Mouse (Mus musculus): Measurements from ENCODE around the gene Erlec1. TPM values are rescaled to one million over a fixed set of nuclear protein-coding genes. Genes with fewer than 3 reads are reported as not detected.

Gene Erlec1
- polyA plus RNA-seq, 1 experiment from 2014 or later = 12.6 TPM

- Histone ChIP-seq H3K36me3 (ENCODE audit: control insufficient read depth, insufficient read depth, low read length) (no peaks in the 10 kb centered on the region), H3K9me3 (replicated peaks; ENCODE audit: control insufficient read depth, low read length) (no peaks in the 10 kb centered on the region), H3K27ac (ENCODE audit: low read depth, low read length) (no peak overlapping the region), H3K4me3 (ENCODE audit: low read depth, low read length) (no peak overlapping the region), H3K27me3 (ENCODE audit: control insufficient read depth, insufficient read depth, low read length) (no peaks in the 10 kb centered on the region), H3K9ac (ENCODE audit: low read depth, low read length) (no peak overlapping the region), H3K4me2 (no peak overlapping the region), H3K4me1 (ENCODE audit: control insufficient read depth, insufficient read depth, low read length) (no peaks in the 10 kb centered on the region)
- ATAC-seq (replicated peaks; ENCODE audit: insufficient number of reproducible peaks, low FRiP score, low TSS enrichment) = no peak
Measured at GRCm38 (mm10) chr11:30899312-30899711, 54.8 kb downstream of the Erlec1 start.

GRCm38 (mm10) chr11:30896201-30896600 lies 57.9 kb downstream of the Erlec1 start:
- WGBS (ENCODE audit: insufficient replicate concordance) = 83% methylated on average over 1 of the region's 1 CpGs
- Histone ChIP-seq H3K36me3 (ENCODE audit: control insufficient read depth, insufficient read depth, low read length) (no peaks in the 10 kb centered on the region), H3K9me3 (replicated peaks; ENCODE audit: control insufficient read depth, low read length) (no peaks in the 10 kb centered on the region), H3K4me2 (no peak overlapping the region), H3K9ac (ENCODE audit: low read depth, low read length) (no peak overlapping the region), H3K4me1 (ENCODE audit: control insufficient read depth, insufficient read depth, low read length) (no peaks in the 10 kb centered on the region), H3K4me3 (ENCODE audit: low read depth, low read length) (no peak overlapping the region), H3K27ac (ENCODE audit: low read depth, low read length) (no peak overlapping the region), H3K27me3 (ENCODE audit: control insufficient read depth, insufficient read depth, low read length) (no peaks in the 10 kb centered on the region)
- ATAC-seq (replicated peaks; ENCODE audit: insufficient number of reproducible peaks, low FRiP score, low TSS enrichment) = no peak

- Histone ChIP-seq H3K4me3 (ENCODE audit: low read depth, low read length) (no peak overlapping the region), H3K9me3 (replicated peaks; ENCODE audit: control insufficient read depth, low read length) (no peaks in the 10 kb centered on the region), H3K27ac (ENCODE audit: low read depth, low read length) (no peak overlapping the region), H3K36me3 (ENCODE audit: control insufficient read depth, insufficient read depth, low read length) (no peaks in the 10 kb centered on the region), H3K9ac (ENCODE audit: low read depth, low read length) (no peak overlapping the region), H3K4me2 (no peak overlapping the region), H3K27me3 (ENCODE audit: control insufficient read depth, insufficient read depth, low read length) (no peaks in the 10 kb centered on the region), H3K4me1 (ENCODE audit: control insufficient read depth, insufficient read depth, low read length) (no peaks in the 10 kb centered on the region)
- 75% methylated on average over 2 of the region's 2 CpGs for WGBS (ENCODE audit: insufficient replicate concordance)
- ATAC-seq (replicated peaks; ENCODE audit: insufficient number of reproducible peaks, low FRiP score, low TSS enrichment) = no peak
Measured at GRCm38 (mm10) chr11:30888153-30888552, 66.0 kb downstream of the Erlec1 start.

- Histone ChIP-seq H3K27ac (ENCODE audit: low read depth, low read length) (no peak within 1 kb of the TSS), H3K4me2 (peak within 1 kb of the TSS; percentile 91), H3K9me3 (replicated peaks; ENCODE audit: control insufficient read depth, low read length) (no peaks in the 10 kb centered on the region), H3K27me3 (ENCODE audit: control insufficient read depth, insufficient read depth, low read length) (no peaks in the 10 kb centered on the region), H3K9ac (ENCODE audit: low read depth, low read length) (peak within 1 kb of the TSS; percentile 58), H3K4me3 (ENCODE audit: low read depth, low read length) (peak within 1 kb of the TSS; percentile 52), H3K36me3 (ENCODE audit: control insufficient read depth, insufficient read depth, low read length) (no peaks in the 10 kb centered on the region), H3K4me1 (ENCODE audit: control insufficient read depth, insufficient read depth, low read length) (no peaks in the 10 kb centered on the region)
- peak; percentile 42; the same call in 1 of the 2 replicates for ATAC-seq (replicated peaks; ENCODE audit: insufficient number of reproducible peaks, low FRiP score, low TSS enrichment)
- 5% methylated on average over 39 of the region's 41 CpGs for WGBS (ENCODE audit: insufficient replicate concordance)
Measured at GRCm38 (mm10) chr11:30885171-30885871, 68.8 kb downstream of the Erlec1 start, which contains the start of the genes Gpr75 and Asb3. TSS of gene Gpr75 (plus strand) at chr11:30885358. TSS of gene Asb3 (plus strand) at chr11:30885416.

Other genes starting within 250 kb of the Erlec1 start
- gene Psme4, start 182.6 kb downstream of the Erlec1 start, polyA plus RNA-seq (2014; fragmentation: Nextera tagmentation; extraction: Ambion mirVana) = 17.1 and 23.8 TPM in 2 replicates
- 0.14 and 0.23 TPM in 2 replicates for gene Gpr75, start 69.0 kb downstream of the Erlec1 start, polyA plus RNA-seq (2014; fragmentation: Nextera tagmentation; extraction: Ambion mirVana)
- gene Asb3, start 68.9 kb downstream of the Erlec1 start, polyA plus RNA-seq (2014; fragmentation: Nextera tagmentation; extraction: Ambion mirVana) = 21.9 and 23.8 TPM in 2 replicates
- 16.7 and 17.2 TPM in 2 replicates for gene Chac2, start 32.0 kb upstream of the Erlec1 start, polyA plus RNA-seq (2014; fragmentation: Nextera tagmentation; extraction: Ambion mirVana)
- gene Gm17332, start 228.1 kb upstream of the Erlec1 start, polyA plus RNA-seq (2014; fragmentation: Nextera tagmentation; extraction: Ambion mirVana) = not detected in 2 replicates